Mouse (Mus musculus): ENCODE data around the gene Eif3b. TPM values are rescaled to one million over a fixed set of nuclear protein-coding genes. Genes with fewer than 3 reads are reported as not detected.

Gene Eif3b
- polyA plus RNA-seq (2012; fragmentation: generic; extraction: Trizol): 220 TPM

DNA sequence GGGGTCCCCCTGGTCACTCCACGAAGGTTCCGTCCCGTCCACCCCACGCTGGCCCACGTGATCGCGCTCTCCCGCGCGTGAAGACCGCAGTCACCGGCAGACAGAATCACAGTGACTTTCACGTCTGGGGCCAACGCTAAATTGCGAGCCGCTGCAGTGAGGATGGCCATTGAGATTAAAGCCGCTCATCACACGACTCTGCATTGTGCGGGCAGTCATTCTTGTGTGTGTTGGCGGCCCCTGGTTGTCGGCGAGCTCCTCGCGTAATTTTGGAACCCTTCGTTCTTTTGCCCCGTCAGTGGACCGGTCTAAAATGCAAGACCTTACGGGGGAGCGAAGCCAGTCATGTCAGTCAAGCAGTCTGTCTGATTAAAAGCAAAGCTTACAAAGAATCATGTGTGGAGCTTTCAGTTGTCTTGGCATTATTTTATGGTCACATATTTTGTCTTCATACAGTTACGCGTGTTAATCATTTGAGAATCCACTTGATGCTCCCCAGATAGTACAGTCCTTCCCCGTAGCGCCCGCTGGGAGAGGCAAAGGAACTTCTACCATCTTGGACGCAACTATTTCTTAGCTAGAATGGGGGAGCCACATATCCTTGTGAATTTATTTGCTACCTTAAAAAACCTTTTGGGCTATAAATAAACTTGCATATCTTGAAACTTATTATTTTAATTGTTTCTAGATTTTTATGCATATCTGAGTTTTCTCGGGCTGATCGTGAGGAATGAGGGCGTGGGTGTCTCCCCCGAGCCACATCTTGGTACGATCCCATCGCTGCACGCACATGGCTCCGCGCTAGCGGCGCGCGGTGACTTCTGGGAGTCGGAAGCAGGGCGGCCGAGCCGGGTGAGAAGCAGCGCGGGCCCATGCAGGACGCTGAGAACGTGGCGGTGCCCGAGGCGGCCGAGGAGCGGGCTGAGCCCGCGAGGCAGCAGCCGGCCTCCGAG is at the start of gene Eif3b:
Gene Eif3b (plus strand): TSS at position 840 of the 953 bp plus-strand sequence.
- peak within 1 kb of the TSS; percentile 86 for H3K4me2 ChIP-seq (ENCODE audit: low read depth)
- H3K36me3 ChIP-seq (ENCODE audit: control insufficient read depth, insufficient read depth): peaks cover 8% of the 10 kb centered on the region
- peaks cover 44% of the 10 kb centered on the region for H3K79me2 ChIP-seq (ENCODE audit: control insufficient read depth, insufficient read depth)
- peak; percentile 58 for TF ChIP-seq MAX (IDR thresholded peaks at IDR 0.05; ENCODE audit: low read depth)
- TF ChIP-seq TCF3 (IDR thresholded peaks at IDR 0.05; ENCODE audit: insufficient read length, low read depth): no peak
- peak; percentile 38 for TF ChIP-seq REST (IDR thresholded peaks at IDR 0.05; ENCODE audit: insufficient read depth, insufficient read length)
- peak; percentile 97 for TF ChIP-seq POLR2AphosphoS2 (IDR thresholded peaks at IDR 0.05; ENCODE audit: insufficient read length, low read depth)
- TF ChIP-seq USF1 (IDR thresholded peaks at IDR 0.05; ENCODE audit: low read depth): peak; percentile 92
- no peak for TF ChIP-seq MYOD1 (IDR thresholded peaks at IDR 0.05; ENCODE audit: control insufficient read depth in 1 of 3, insufficient read length in 2 of 3, low read depth in 2 of 3)
- TF ChIP-seq E2F4 (IDR thresholded peaks at IDR 0.05; ENCODE audit: insufficient read depth): peak; percentile 8
- TF ChIP-seq POLR2A (IDR thresholded peaks at IDR 0.05; ENCODE audit: insufficient read length, low read depth): peak; percentile 97
- no peak for TF ChIP-seq CEBPB (IDR thresholded peaks at IDR 0.05; ENCODE audit: insufficient read depth, poor library complexity, severe bottlenecking)
- no peaks in the 10 kb centered on the region for H3K27me3 ChIP-seq (ENCODE audit: control insufficient read depth, insufficient read depth, insufficient read length)
- peak within 1 kb of the TSS; percentile 88 for H3ac ChIP-seq (ENCODE audit: control insufficient read depth, insufficient read length)
- H3K4me3 ChIP-seq: peak within 1 kb of the TSS; percentile 66

DNA sequence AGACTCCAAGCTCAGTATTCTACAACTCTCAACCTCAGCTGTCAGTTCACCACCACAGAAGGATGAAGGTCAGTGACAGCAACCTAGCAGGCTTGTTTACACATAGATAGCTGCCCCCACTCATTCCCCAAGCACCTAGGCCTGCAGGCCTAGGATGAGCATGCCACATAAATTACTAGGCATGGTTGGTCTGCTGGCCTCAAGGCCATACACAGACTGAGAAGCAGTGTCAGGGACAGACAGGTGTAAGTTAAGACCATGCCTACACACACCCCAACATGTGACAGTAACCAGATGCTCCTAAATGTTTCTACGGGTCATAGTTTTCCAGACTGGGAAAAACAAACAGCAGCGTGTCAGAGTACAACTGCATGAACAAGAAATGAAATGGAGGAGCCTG is 49.7 kb upstream of the Eif3b start:
- H3K79me2 ChIP-seq (ENCODE audit: control insufficient read depth, insufficient read depth): peaks cover 76% of the 10 kb centered on the region
- no peaks in the 10 kb centered on the region for H3K27me3 ChIP-seq (ENCODE audit: control insufficient read depth, insufficient read depth, insufficient read length)
- TF ChIP-seq MYOD1 (IDR thresholded peaks at IDR 0.05; ENCODE audit: control insufficient read depth in 1 of 3, insufficient read length in 2 of 3, low read depth in 2 of 3): peak in 2 of 3 experiments; percentile 29 to 83
- no peak for TF ChIP-seq TCF12 (IDR thresholded peaks at IDR 0.05; ENCODE audit: insufficient read depth, poor library complexity, severe bottlenecking)
- peak; percentile 7 for TF ChIP-seq USF1 (IDR thresholded peaks at IDR 0.05; ENCODE audit: low read depth)
- no peaks in the 10 kb centered on the region for H3K36me3 ChIP-seq (ENCODE audit: control insufficient read depth, insufficient read depth)
- H3K4me2 ChIP-seq (ENCODE audit: low read depth): peak overlapping the region; percentile 12
- H3K4me3 ChIP-seq: no peak overlapping the region
- H3ac ChIP-seq (ENCODE audit: control insufficient read depth, insufficient read length): no peak overlapping the region

DNA sequence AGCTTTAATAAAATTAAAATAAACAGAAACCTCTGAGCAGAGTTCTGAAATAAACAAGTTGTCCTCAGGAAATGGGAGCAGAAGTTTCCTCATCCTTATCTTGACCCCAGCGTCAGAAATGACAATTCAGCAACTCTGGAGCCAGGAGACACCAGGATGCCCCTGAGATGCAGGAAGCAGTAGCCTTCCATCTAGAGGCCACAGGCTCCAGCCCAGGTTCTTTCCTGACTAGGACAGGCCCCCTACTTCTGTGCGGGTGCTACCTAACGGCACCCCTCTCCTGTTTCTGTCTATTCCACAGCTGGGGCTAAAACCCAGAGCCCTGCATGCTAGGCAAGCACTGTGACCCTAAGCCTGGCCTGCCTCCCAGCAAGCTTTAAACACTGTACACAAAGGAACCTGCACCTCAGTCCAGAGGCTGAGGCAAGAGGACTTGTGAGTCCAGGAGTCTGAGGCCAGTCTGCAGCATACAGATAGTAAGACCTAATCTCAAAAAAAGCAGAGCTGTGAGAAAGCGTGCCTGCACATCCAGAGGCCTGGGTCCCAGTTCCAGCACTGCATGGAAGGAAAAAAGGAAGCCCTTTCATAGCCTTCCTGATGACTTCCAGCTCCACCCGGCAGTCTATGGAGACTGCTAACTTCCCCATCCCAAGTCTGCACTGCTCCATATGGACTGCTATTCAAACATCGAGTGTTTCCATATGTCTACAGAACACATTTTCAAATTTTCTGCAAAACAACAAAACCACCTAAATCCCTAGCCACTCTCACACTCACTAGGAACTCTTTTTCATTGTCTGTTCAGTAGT is 48.5 kb upstream of the Eif3b start:
- Histone ChIP-seq H3K79me2 (ENCODE audit: control insufficient read depth, insufficient read depth) (peaks cover 81% of the 10 kb centered on the region), H3K4me2 (ENCODE audit: low read depth) (no peak overlapping the region), H3K27me3 (ENCODE audit: control insufficient read depth, insufficient read depth, insufficient read length) (no peaks in the 10 kb centered on the region), H3ac (ENCODE audit: control insufficient read depth, insufficient read length) (no peak overlapping the region), H3K36me3 (ENCODE audit: control insufficient read depth, insufficient read depth) (no peaks in the 10 kb centered on the region), H3K4me3 (no peak overlapping the region)
- TF ChIP-seq MYOG (IDR thresholded peaks at IDR 0.05; ENCODE audit: control insufficient read depth in 1 of 3, insufficient read depth in 1 of 3, insufficient read length in 2 of 3, low read depth in 2 of 3) (no peak), POLR2AphosphoS2 (IDR thresholded peaks at IDR 0.05; ENCODE audit: insufficient read length, low read depth) (no peak), REST (IDR thresholded peaks at IDR 0.05; ENCODE audit: insufficient read depth, insufficient read length) (no peak), MYOD1 (IDR thresholded peaks at IDR 0.05; ENCODE audit: control insufficient read depth in 1 of 3, insufficient read length in 2 of 3, low read depth in 2 of 3) (no peak), USF1 (IDR thresholded peaks at IDR 0.05; ENCODE audit: low read depth) (no peak), POLR2A (IDR thresholded peaks at IDR 0.05; ENCODE audit: insufficient read length, low read depth) (no peak), SRF (IDR thresholded peaks at IDR 0.05; ENCODE audit: control insufficient read depth, insufficient read length, low read depth) (no peak), MAX (IDR thresholded peaks at IDR 0.05; ENCODE audit: low read depth) (no peak), TCF12 (IDR thresholded peaks at IDR 0.05; ENCODE audit: insufficient read depth, poor library complexity, severe bottlenecking) (no peak), CEBPB (IDR thresholded peaks at IDR 0.05; ENCODE audit: insufficient read depth, poor library complexity, severe bottlenecking) (no peak), TCF3 (IDR thresholded peaks at IDR 0.05; ENCODE audit: insufficient read length, low read depth) (no peak)

DNA sequence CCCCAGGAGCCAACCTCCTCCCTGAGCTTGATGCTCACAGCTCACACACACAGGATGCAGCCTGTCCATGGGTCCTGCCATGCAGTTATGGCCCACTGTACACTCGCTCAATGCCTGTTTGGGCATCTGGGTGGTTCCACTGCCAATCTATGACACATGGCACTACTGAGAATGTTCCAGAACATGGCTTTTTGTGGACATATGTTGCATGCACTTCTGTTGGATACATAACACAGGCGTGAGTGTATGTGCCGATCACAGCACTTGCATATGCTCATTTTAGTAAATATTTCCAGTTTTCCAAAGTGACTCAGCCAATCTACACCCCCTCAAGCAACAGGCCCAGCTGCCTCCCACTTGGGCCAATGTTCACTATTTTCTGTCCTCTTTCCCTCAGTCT is 47.5 kb upstream of the Eif3b start:
- H3ac ChIP-seq (ENCODE audit: control insufficient read depth, insufficient read length): no peak overlapping the region
- no peak overlapping the region for H3K4me2 ChIP-seq (ENCODE audit: low read depth)
- H3K27me3 ChIP-seq (ENCODE audit: control insufficient read depth, insufficient read depth, insufficient read length): no peaks in the 10 kb centered on the region
- no peak overlapping the region for H3K4me3 ChIP-seq
- no peaks in the 10 kb centered on the region for H3K36me3 ChIP-seq (ENCODE audit: control insufficient read depth, insufficient read depth)
- peaks cover 76% of the 10 kb centered on the region for H3K79me2 ChIP-seq (ENCODE audit: control insufficient read depth, insufficient read depth)
- TF ChIP-seq POLR2AphosphoS2 (IDR thresholded peaks at IDR 0.05; ENCODE audit: insufficient read length, low read depth): no peak
- no peak for TF ChIP-seq POLR2A (IDR thresholded peaks at IDR 0.05; ENCODE audit: insufficient read length, low read depth)
- TF ChIP-seq MAX (IDR thresholded peaks at IDR 0.05; ENCODE audit: low read depth): no peak
- TF ChIP-seq E2F4 (IDR thresholded peaks at IDR 0.05; ENCODE audit: insufficient read depth): no peak
- TF ChIP-seq USF1 (IDR thresholded peaks at IDR 0.05; ENCODE audit: low read depth): no peak
- no peak for TF ChIP-seq REST (IDR thresholded peaks at IDR 0.05; ENCODE audit: insufficient read depth, insufficient read length)
- TF ChIP-seq MYOD1 (IDR thresholded peaks at IDR 0.05; ENCODE audit: control insufficient read depth in 1 of 3, insufficient read length in 2 of 3, low read depth in 2 of 3): no peak
- no peak for TF ChIP-seq MYOG (IDR thresholded peaks at IDR 0.05; ENCODE audit: control insufficient read depth in 1 of 3, insufficient read depth in 1 of 3, insufficient read length in 2 of 3, low read depth in 2 of 3)
- no peak for TF ChIP-seq TCF3 (IDR thresholded peaks at IDR 0.05; ENCODE audit: insufficient read length, low read depth)
- TF ChIP-seq SRF (IDR thresholded peaks at IDR 0.05; ENCODE audit: control insufficient read depth, insufficient read length, low read depth): no peak

Data from myocyte (in vitro differentiated cells).